Mouse (Mus musculus) neural tube, embryonic 13.5 days (tissue): ENCODE measurements around the gene Hist1h1d. TPM values are rescaled to one million over a fixed set of nuclear protein-coding genes. Genes with fewer than 3 reads are reported as not detected.
"Not testable (repeated sequence)": the region's sequence is repeated elsewhere in the genome, so short reads cannot be mapped to it uniquely, and the experiment has no call there.

ENCODE experiments used
- ATAC-seq: fragments of 200-750 bp; cut with Nextera tagmentation; 2 replicates; pipeline ENCODE4 v1.8.0; 2017; ENCODE audit warnings: low read depth, mild to moderate bottlenecking, moderate TSS enrichment, moderate library complexity
- H3K27ac ChIP-seq: fragments of 300-500 bp; sonication (generic); replicated peaks from 2 replicates; pipeline ENCODE4 v1.5.1; 2015; ENCODE audit warnings: moderate library complexity, mild to moderate bottlenecking, inconsistent platforms
- H3K27me3 ChIP-seq: fragments of 300-500 bp; sonication (generic); 2 replicates; pipeline ENCODE4 v1.6.1; 2015; ENCODE audit warnings: mild to moderate bottlenecking, inconsistent platforms
- H3K36me3 ChIP-seq: fragments of 300-500 bp; sonication (generic); 2 replicates; pipeline ENCODE4 v1.6.1; 2015; ENCODE audit warnings: mild to moderate bottlenecking, inconsistent platforms
- H3K4me1 ChIP-seq: fragments of 300-500 bp; sonication (generic); replicated peaks from 2 replicates; pipeline ENCODE4 v1.6.1; 2015; ENCODE audit warnings: inconsistent platforms
- H3K4me2 ChIP-seq: fragments of 300-500 bp; sonication (generic); 2 replicates; pipeline ENCODE4 v1.6.1; 2015; ENCODE audit warnings: inconsistent platforms, mild to moderate bottlenecking, moderate library complexity
- H3K4me3 ChIP-seq: fragments of 300-500 bp; sonication (generic); 2 replicates; pipeline ENCODE4 v1.5.1; 2015; ENCODE audit warnings: mild to moderate bottlenecking, inconsistent platforms
- H3K9ac ChIP-seq: fragments of 300-500 bp; sonication (generic); 2 replicates; pipeline ENCODE4 v1.6.1; 2015; ENCODE audit warnings: moderate library complexity, mild to moderate bottlenecking, inconsistent platforms
- H3K9me3 ChIP-seq: fragments of 300-500 bp; sonication (generic); 2 replicates; pipeline ENCODE4 v1.6.1; 2016; ENCODE audit warnings: inconsistent platforms
- WGBS: fragments of 180-500 bp; shearing (Covaris S2); methylation state at CpG from one replicate; pipeline ENCODE4 v1.1.7; 2015; 5-methylcytosine and 5-hydroxymethylcytosine counted together
- polyA plus RNA-seq: library from polyadenylated mRNA; unstranded; fragments of >200 nt; fragmentation: Nextera tagmentation; extraction: Ambion mirVana; gene quantifications from 2 replicates; pipeline ENCODE4 v1.2.1, GENCODE M21; 2015

Hist1h1d gene
- polyA plus RNA-seq, 1 experiment from 2014 or later = 0.22 TPM

- H3K9me3 ChIP-seq = no peaks in the 10 kb centered on the region
- ATAC-seq = peak; percentile 88
- no peaks in the 10 kb centered on the region for H3K27me3 ChIP-seq
- H3K36me3 ChIP-seq = no peaks in the 10 kb centered on the region
- peak within 1 kb of the TSS; percentile 91 for H3K4me2 ChIP-seq
- H3K4me3 ChIP-seq = peak within 1 kb of the TSS; percentile 47
- peaks cover 47% of the 10 kb centered on the region for H3K4me1 ChIP-seq
- peak within 1 kb of the TSS; percentile 82 for H3K27ac ChIP-seq
- under 1% methylated on average over 43 of the region's 43 CpGs for WGBS
- peak within 1 kb of the TSS; percentile 72 for H3K9ac ChIP-seq
Measured at GRCm38 (mm10) chr13:23581408-23582218, 28.6 kb downstream of the Hist1h1d start, which contains the start of gene Hist1h4d. Gene Hist1h4d (plus strand): TSS chr13:23581598.

- H3K9me3 ChIP-seq = no peaks in the 10 kb centered on the region
- peak overlapping the region; percentile 82 for H3K27ac ChIP-seq
- peak overlapping the region; percentile 47 for H3K4me3 ChIP-seq
- no peak for ATAC-seq
- H3K36me3 ChIP-seq = no peaks in the 10 kb centered on the region
- WGBS = 8% methylated on average over 6 of the region's 6 CpGs
- peak overlapping the region; percentile 91 for H3K4me2 ChIP-seq
- H3K9ac ChIP-seq = peak overlapping the region; percentile 72
- H3K4me1 ChIP-seq = peaks cover 44% of the 10 kb centered on the region
- no peaks in the 10 kb centered on the region for H3K27me3 ChIP-seq
Measured at GRCm38 (mm10) chr13:23582219-23583056, 29.4 kb downstream of the Hist1h1d start.

GRCm38 (mm10) chr13:23583387-23584068 lies 30.5 kb downstream of the Hist1h1d start:
- H3K27ac ChIP-seq = peak overlapping the region; percentile 23; the same call in 1 of the 2 replicates
- H3K4me3 ChIP-seq = no peak overlapping the region
- no peak overlapping the region for H3K9ac ChIP-seq
- H3K4me2 ChIP-seq = 0 out of 2 replicates have a peak overlapping the region, but pooled peaks have one; percentile 7
- no peaks in the 10 kb centered on the region for H3K9me3 ChIP-seq
- H3K4me1 ChIP-seq = peaks cover 44% of the 10 kb centered on the region
- no peaks in the 10 kb centered on the region for H3K27me3 ChIP-seq
- ATAC-seq = no peak
- no peaks in the 10 kb centered on the region for H3K36me3 ChIP-seq

- Histone ChIP-seq H3K4me3 (peak overlapping the region; percentile 47), H3K4me1 (peaks cover 44% of the 10 kb centered on the region), H3K9me3 (no peaks in the 10 kb centered on the region), H3K9ac (peak overlapping the region; percentile 76), H3K4me2 (peak overlapping the region; percentile 72), H3K36me3 (no peaks in the 10 kb centered on the region), H3K27ac (peak overlapping the region; percentile 93), H3K27me3 (no peaks in the 10 kb centered on the region)
- ATAC-seq = no peak
Measured at GRCm38 (mm10) chr13:23584331-23584730, 31.3 kb downstream of the Hist1h1d start.

GRCm38 (mm10) chr13:23585029-23585441 lies 32.0 kb downstream of the Hist1h1d start:
- Histone ChIP-seq H3K4me1 (peaks cover 44% of the 10 kb centered on the region), H3K4me2 (peak overlapping the region; percentile 72), H3K27ac (peak overlapping the region; percentile 93), H3K36me3 (no peaks in the 10 kb centered on the region), H3K9ac (peak overlapping the region; percentile 76), H3K27me3 (no peaks in the 10 kb centered on the region), H3K4me3 (peak overlapping the region; percentile 47), H3K9me3 (no peaks in the 10 kb centered on the region)
- no peak for ATAC-seq
- WGBS = under 1% methylated on average over 21 of the region's 21 CpGs

- Histone ChIP-seq H3K4me3 (peak overlapping the region; percentile 47), H3K4me1 (peaks cover 44% of the 10 kb centered on the region), H3K9ac (peak overlapping the region; percentile 76), H3K27ac (peak overlapping the region; percentile 93), H3K4me2 (peak overlapping the region; percentile 72)
- ATAC-seq = peak; percentile 90
- H3K9me3 ChIP-seq, H3K36me3 ChIP-seq, H3K27me3 ChIP-seq: not testable (repeated sequence)
- WGBS = under 1% methylated on average over 23 of the region's 36 CpGs
Measured at GRCm38 (mm10) chr13:23585442-23586098, 32.5 kb downstream of the Hist1h1d start.

- no peak for ATAC-seq
- Histone ChIP-seq H3K4me1 (peaks cover 39% of the 10 kb centered on the region), H3K27ac (peak overlapping the region; percentile 82), H3K36me3 (no peaks in the 10 kb centered on the region), H3K27me3 (no peaks in the 10 kb centered on the region), H3K9me3 (no peaks in the 10 kb centered on the region), H3K4me3 (peak overlapping the region; percentile 47), H3K4me2 (peak overlapping the region; percentile 72), H3K9ac (peak overlapping the region; percentile 58)
- 1% methylated on average over 22 of the region's 22 CpGs for WGBS
Measured at GRCm38 (mm10) chr13:23586099-23586939, 33.3 kb downstream of the Hist1h1d start.

GRCm38 (mm10) chr13:23586940-23587225 lies 33.8 kb downstream of the Hist1h1d start:
- no peaks in the 10 kb centered on the region for H3K36me3 ChIP-seq
- ATAC-seq = no peak
- H3K4me1 ChIP-seq = peaks cover 36% of the 10 kb centered on the region
- H3K9me3 ChIP-seq = no peaks in the 10 kb centered on the region
- H3K9ac ChIP-seq = peak overlapping the region; percentile 58
- WGBS = 3% methylated on average over 1 of the region's 1 CpGs
- peak overlapping the region; percentile 47 for H3K4me3 ChIP-seq
- peak overlapping the region; percentile 72 for H3K4me2 ChIP-seq
- H3K27ac ChIP-seq = peak overlapping the region; percentile 82
- H3K27me3 ChIP-seq = no peaks in the 10 kb centered on the region

- H3K4me3 ChIP-seq = no peak overlapping the region
- H3K27ac ChIP-seq = no peak overlapping the region
- no peak for ATAC-seq
- H3K9ac ChIP-seq = no peak overlapping the region
- H3K9me3 ChIP-seq = no peaks in the 10 kb centered on the region
- peaks cover 10% of the 10 kb centered on the region for H3K4me1 ChIP-seq
- H3K27me3 ChIP-seq = no peaks in the 10 kb centered on the region
- no peaks in the 10 kb centered on the region for H3K36me3 ChIP-seq
- WGBS = 92% methylated on average over 7 of the region's 7 CpGs
- H3K4me2 ChIP-seq = no peak overlapping the region
Measured at GRCm38 (mm10) chr13:23591206-23591605, 38.1 kb downstream of the Hist1h1d start.

- not testable (repeated sequence) for H3K36me3 ChIP-seq
- WGBS = 85% methylated on average over 7 of the region's 7 CpGs
Measured at GRCm38 (mm10) chr13:23591886-23592285, 38.8 kb downstream of the Hist1h1d start.

GRCm38 (mm10) chr13:23592614-23593013 lies 39.6 kb downstream of the Hist1h1d start:
- Histone ChIP-seq H3K36me3 (no peaks in the 10 kb centered on the region), H3K9me3 (no peaks in the 10 kb centered on the region), H3K4me2 (no peak overlapping the region), H3K4me1 (no peaks in the 10 kb centered on the region), H3K27ac (no peak overlapping the region), H3K27me3 (no peaks in the 10 kb centered on the region), H3K4me3 (no peak overlapping the region), H3K9ac (no peak overlapping the region)
- WGBS = 90% methylated on average over 7 of the region's 7 CpGs
- no peak for ATAC-seq

More at GRCm38 (mm10) chr13:23591886-23592285, 38.8 kb downstream of the Hist1h1d start:
- not testable (repeated sequence) for H3K4me1 ChIP-seq, H3K9ac ChIP-seq, H3K9me3 ChIP-seq, ATAC-seq, H3K27me3 ChIP-seq, H3K4me2 ChIP-seq, H3K4me3 ChIP-seq, H3K27ac ChIP-seq
